Mouse (Mus musculus) urinary bladder, adult 2 months (tissue): ENCODE measurements around the gene Ptpn1. TPM values are rescaled to one million over a fixed set of nuclear protein-coding genes. Genes with fewer than 3 reads are reported as not detected.
A peak's percentile ranks its signal among the peaks of the same experiment; 100 is the strongest.

Source experiments
- DNase-seq: peaks from one replicate; pipeline ENCODE4 v3.0.0; 2022; ENCODE audit warnings: low spot score
- polyA plus RNA-seq: library from polyadenylated mRNA; depleted of rRNA; stranded (reverse); fragments of >200 nt; gene quantifications from 2 replicates; pipeline ENCODE4 v1.2.3, GENCODE M21; 2012; rRNA removed

Ptpn1 gene
- polyA plus RNA-seq: 34.5 and 35.1 TPM in 2 replicates

- DNase-seq: peak; percentile 98
Observed at GRCm38 (mm10) chr2:167931985-167932726, at the start of gene Ptpn1. Gene Ptpn1, plus strand, starts transcription at chr2:167932057.

- no peak for DNase-seq
Observed at GRCm38 (mm10) chr2:167886485-167886884, 45.4 kb upstream of the Ptpn1 start.

DNA sequence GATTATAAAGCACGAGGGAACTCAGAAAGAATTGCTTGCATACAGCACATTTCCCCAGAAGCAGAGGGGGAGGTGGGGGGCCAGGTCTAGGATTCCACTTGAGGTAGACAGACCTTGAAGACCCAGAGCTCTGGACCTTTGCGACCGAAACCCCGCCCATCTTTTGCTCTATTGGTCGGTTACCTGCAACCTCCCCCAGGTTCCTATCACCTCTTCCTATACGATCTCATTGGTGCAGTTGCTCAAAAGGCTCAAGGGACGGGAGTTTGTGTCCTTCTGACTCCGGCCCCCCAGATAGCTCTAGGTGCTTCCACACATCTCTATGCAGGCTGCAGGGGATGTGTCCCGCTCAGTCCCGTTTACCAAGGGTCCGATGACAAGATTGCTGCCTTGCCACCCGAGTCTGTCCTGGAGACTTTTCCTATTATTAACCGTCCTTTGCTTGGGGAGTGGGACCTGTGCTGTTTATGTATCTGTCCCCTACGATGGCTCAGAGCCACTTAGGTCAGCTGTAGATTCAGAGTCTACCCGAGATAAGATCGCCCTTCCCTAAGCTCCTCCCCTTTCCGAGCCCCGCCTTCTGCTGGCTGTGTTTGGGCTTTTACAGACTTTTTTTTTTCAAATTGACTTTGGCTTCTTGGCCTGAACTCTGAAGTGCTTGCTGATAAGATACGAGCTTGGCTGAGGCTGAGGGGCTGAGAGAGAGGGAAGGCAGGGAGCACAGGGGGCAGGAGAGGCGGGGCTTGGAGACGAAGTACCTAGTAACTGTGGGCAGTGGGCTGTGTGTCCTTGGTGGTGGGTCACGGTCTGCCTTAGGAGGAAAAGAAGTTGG is 44.1 kb upstream of the Ptpn1 start:
- DNase-seq: peak; percentile 36

- peak; percentile 47 for DNase-seq
Observed at GRCm38 (mm10) chr2:167888834-167889233, 43.0 kb upstream of the Ptpn1 start.

DNA sequence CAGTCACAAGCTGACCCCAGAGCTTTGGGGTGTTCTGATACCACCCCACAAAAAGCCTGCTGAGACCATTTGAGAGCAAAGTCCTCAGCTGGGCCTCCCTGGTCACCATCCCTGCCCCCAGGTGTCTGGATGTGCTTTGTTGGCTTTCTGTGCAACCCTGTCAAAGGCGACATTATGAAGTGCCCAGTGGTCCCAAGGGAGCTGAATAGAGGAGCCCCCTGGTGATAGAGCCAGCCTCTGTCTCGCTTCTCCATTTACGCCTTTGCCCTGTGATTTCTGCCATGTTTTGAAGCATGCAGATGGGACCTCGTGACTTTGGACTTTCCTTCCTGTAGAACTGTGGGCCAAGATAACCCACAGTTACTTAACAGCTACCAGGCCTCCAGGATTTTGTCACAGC is 42.0 kb upstream of the Ptpn1 start:
- DNase-seq: no peak

DNA sequence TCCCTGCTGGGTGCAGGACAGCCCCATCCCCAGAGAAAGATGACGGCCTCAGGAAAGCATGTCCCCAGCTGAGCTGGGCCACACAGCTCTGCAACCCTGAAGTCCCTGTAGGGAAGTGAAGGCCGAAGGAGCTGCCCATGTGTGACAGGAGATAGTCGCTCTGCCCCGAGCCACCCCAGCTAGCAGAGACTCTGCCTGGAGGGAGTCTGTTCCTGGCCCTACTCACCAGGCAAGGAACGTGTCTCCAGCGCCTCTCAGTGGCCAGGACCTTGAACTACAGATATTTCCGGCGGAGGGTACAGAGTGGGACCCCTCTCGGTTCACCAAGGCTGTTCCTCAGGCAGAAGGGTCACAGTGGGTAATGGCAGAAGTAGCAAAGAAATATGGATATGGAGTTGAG is 39.9 kb upstream of the Ptpn1 start:
- DNase-seq: peak; percentile 66

GRCm38 (mm10) chr2:167893680-167894079 is 38.2 kb upstream of the Ptpn1 start:
- no peak for DNase-seq

DNA sequence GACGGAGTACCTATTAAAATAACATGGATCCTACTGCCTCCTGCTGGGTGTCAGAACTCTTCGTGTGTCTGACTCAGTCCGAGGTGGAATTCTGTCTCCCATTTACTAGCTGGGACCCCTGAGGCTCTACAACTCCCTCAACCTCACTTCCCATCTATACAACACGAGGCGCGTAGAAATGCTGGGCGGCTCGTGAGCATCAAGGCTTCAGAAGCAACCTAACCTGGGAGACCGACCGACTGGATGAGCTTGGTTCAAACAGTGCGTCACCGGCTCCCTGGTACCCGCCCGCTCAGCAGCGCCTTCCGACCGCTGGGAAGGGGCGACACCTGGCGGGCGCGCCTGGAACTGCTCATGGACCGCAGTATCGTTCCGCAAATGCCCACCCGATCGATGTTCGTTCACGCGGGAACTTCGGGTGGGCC is 36.9 kb upstream of the Ptpn1 start:
- peak; percentile 87 for DNase-seq

- no peak for DNase-seq
Observed at GRCm38 (mm10) chr2:167897896-167898295, 34.0 kb upstream of the Ptpn1 start.

GRCm38 (mm10) chr2:167899989-167900421 is 31.9 kb upstream of the Ptpn1 start:
- no peak for DNase-seq

DNA sequence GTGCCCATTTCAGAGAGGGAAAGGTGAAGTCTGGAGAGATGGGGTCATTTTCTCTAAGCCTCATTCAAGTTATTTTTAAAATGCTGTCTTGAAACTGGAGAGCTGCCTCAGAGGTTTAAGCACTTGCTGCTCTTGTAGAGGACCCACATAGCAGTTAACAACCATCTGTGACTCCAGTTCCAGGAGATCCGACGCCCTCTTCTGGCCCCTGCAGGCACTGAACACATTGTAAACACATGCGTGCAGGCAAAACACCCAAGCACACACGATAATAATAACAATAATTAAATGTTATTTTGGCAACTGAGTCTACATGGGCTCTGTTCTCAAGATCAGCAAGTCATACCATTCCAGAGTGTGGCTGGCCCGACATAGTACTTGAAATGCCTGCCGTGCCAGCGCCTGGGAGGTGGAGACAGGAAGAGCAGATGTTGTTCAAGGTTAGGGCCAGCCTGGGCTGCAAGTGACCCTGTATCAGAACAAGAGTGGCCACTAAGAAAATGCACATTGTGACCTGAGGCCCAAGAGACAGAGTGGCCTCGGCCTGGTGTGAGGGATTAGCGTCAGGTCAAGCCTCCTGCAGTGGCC is 29.6 kb upstream of the Ptpn1 start:
- no peak for DNase-seq

- DNase-seq: no peak
Observed at GRCm38 (mm10) chr2:167903242-167903952, 28.5 kb upstream of the Ptpn1 start.

- DNase-seq: no peak
Observed at GRCm38 (mm10) chr2:167904621-167905367, 27.1 kb upstream of the Ptpn1 start.

DNA sequence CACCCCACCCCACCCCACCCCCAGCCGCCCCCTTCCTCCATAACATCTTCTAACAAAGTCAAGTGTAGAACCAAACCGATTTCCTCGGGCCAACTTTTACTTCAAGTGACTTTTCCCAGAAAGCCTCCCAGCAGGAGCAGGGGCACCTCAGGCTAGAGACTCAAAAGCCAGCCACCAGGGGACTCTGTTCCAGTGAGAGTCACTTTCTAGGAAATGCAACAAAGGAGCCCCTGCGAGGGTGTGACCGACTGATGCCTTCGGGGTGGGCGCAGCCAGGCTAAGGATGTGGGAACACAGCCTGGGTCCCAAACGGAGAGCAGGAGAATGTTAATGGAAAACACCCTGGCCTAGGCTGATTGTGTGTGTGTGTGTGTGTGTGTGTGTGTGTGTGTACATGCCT is 26.3 kb upstream of the Ptpn1 start:
- no peak for DNase-seq

DNA sequence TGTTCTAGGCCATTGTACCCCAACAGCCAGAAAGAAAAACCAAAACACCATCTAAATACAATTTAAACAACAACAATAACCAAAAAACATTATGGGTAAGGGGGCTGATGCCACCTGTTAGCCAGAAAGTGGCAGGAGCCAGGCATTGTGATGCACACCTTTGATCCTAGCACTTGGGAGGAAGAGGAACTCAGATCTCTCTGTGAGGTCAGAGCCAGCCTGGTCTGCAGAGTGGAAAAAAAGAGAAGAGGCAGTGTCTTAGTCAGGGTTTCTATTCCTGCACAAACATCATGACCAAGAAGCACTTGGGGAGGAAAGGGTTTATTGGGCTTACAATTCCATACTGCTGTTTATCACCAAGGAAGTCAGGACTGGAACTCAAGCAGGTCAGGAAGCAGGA is 25.1 kb upstream of the Ptpn1 start:
- no peak for DNase-seq

DNA sequence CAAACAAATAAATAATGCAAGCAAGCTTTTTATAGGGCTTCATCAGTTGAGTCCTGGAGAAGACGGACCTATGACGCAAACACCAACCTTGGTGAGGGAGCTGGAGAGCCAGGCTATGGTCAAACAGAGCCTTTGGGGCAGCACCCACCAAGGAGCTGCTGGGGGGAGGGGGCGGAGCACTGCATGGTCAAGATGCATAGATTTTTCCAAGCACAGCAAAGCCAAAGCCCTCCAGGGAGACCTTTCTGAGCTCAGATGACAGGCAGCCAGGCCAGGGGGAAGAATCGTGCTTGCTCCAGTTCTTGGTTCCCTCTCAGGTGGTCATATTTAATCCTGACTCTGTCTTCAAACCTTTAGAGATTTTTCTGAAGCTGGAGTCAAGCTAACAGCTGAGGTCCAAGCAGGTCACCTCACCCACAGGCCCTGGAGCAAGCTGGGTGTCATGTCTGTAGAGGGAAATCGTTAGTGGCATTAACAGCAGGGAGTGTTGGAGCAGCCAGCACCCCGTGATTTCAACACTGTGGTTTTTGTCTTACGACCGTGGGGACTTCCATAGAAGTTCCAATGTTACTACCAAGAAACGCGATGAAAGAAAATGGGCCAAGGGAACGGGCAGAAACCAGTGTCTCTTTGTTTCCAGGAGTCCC is 22.2 kb upstream of the Ptpn1 start:
- no peak for DNase-seq

DNA sequence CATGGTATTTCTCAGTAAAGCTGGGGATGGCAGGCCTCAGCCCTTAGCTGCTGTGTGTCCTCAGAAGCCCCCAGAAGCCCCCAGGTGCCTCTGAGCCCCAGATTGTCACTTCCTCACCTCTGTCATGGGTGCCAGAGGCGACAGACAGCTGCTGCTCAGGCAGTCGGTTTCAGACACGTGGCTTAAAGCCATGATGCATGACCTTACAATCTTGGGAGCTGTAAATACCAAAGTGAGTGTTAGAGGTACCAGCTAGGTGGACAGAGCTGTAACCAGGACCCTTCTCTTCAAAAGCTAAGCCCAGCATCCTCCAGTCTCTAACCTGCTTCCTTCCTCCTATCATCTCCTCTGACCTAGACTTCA is 21.7 kb upstream of the Ptpn1 start:
- no peak for DNase-seq

- DNase-seq: no peak
Observed at GRCm38 (mm10) chr2:167911511-167911910, 20.3 kb upstream of the Ptpn1 start.

DNA sequence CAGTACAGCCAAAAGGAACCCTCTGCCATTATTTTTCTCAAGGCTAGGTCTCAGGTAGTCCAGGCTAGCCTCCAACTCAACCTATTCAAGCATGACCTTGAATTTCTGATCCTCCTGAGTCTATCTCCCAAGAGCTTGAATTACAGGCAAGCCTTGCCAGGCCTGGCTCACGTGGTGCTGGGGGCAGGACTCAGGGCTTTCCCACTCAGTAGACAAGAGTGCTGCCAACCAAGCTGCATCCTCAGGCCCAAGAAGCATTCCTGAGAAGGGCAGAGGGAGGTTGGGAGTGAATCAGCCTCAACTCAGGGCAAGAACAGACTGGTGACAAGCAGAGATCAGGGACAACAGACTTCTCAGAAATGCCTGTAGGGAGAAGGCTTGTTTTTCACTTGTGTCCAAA is 12.8 kb upstream of the Ptpn1 start:
- DNase-seq: no peak

- peak; percentile 34 for DNase-seq
Observed at GRCm38 (mm10) chr2:167920041-167920440, 11.8 kb upstream of the Ptpn1 start.
